Mouse (Mus musculus): ENCODE data around the gene Cmtm3.

DNA sequence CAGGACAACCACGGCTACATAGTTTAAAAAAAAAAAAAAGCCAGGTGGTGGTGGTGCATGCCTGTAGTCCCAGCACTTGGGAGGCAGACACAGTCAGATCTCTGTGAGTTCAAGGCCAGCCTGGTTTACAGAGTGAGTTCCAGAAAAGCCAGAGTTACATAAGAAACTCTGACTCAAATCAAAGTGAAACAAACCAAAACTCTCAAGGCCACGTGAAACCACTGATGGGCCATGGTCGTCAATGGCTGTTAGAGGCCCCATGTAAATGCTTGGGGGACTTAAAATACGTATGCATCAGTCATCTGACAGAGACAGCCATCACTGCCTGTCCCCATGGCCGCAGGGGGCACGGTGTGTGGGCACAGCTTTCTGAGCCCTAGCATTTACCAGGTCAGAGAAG lies 31.9 kb downstream of the Cmtm3 start:
- no peak for TF ChIP-seq CTCF (IDR thresholded peaks at IDR 0.05; ENCODE audit: borderline replicate concordance, extremely low read depth, insufficient read depth, insufficient read length)
- TF ChIP-seq POLR2A (IDR thresholded peaks at IDR 0.05; ENCODE audit: borderline replicate concordance, extremely low read depth, insufficient read depth, insufficient read length, poor library complexity, severe bottlenecking): no peak
